In genomic region chr9:55324085-55324484, GRCm38 (mm10) we compare ENCODE assay signal across 31 mouse cellular contexts. TPM values are rescaled to one million over a fixed set of nuclear protein-coding genes. Genes with fewer than 3 reads are reported as not detected.
DNase-seq lines count a peak whose midpoint lies in the region; ATAC-seq and TF ChIP-seq lines count a peak whose summit lies in the region.
"Had no signal": no experiment of that assay in that cellular context is flagged by ENCODE, and none has a peak within 500 bp of the region (broad histone marks: within the 10 kb centered on the region; RNA-seq: fewer than 3 reads in every experiment).

No protein-coding gene starts in this region.

- 44% methylated on average over 8 of the region's 8 CpGs for WGBS in kidney, embryonic 16.5 days
- 52% methylated on average over 8 of the region's 8 CpGs for WGBS in forebrain, embryonic 12.5 days

- TF ChIP-seq POLR2A in CH12.LX (IDR thresholded peaks at IDR 0.05; ENCODE audit: low read depth, low read length), result no peak

- no peak overlapping the region for H3K27ac ChIP-seq in kidney, embryonic 16.5 days (ENCODE audit: low read length)
- H3K27ac ChIP-seq in CH12.LX (ENCODE audit: insufficient read depth, low read depth), result no peak overlapping the region
- H3K27ac ChIP-seq in forebrain, embryonic 12.5 days, result no peak overlapping the region
- H3K27ac ChIP-seq: heart, embryonic 15.5 days; hindbrain, embryonic 12.5 days; hindbrain, postnatal 0 days; intestine, embryonic 15.5 days; limb, embryonic 13.5 days; liver, embryonic 13.5 days; midbrain, embryonic 13.5 days had no signal

- no peaks in the 10 kb centered on the region for H3K36me3 ChIP-seq in kidney, embryonic 16.5 days (ENCODE audit: insufficient read depth, low read length)
- no peaks in the 10 kb centered on the region for H3K36me3 ChIP-seq in CH12.LX (replicated peaks in 1 of 2; ENCODE audit: control insufficient read depth in 1 of 2, insufficient read depth in 1 of 2, low read length in 1 of 2)
- H3K36me3 ChIP-seq in forebrain, embryonic 12.5 days (replicated peaks), result no peaks in the 10 kb centered on the region
- H3K36me3 ChIP-seq: heart, embryonic 15.5 days; hindbrain, embryonic 12.5 days; intestine, embryonic 15.5 days; limb, embryonic 13.5 days; liver, embryonic 13.5 days; midbrain, embryonic 13.5 days had no signal

- H3K9ac ChIP-seq in kidney, embryonic 16.5 days (replicated peaks; ENCODE audit: low read length), result no peak overlapping the region
- no peak overlapping the region for H3K9ac ChIP-seq in CH12.LX (ENCODE audit: insufficient read depth, low read depth)
- no peak overlapping the region for H3K9ac ChIP-seq in forebrain, embryonic 12.5 days
- H3K9ac ChIP-seq: forebrain, postnatal 0 days; heart, embryonic 15.5 days; hindbrain, embryonic 12.5 days; intestine, embryonic 15.5 days; limb, embryonic 13.5 days; liver, embryonic 13.5 days; midbrain, embryonic 13.5 days had no signal

- peaks cover 3% of the 10 kb centered on the region for H3K4me1 ChIP-seq in kidney, embryonic 16.5 days (ENCODE audit: insufficient read depth, low read length)
- H3K4me1 ChIP-seq in CH12.LX (ENCODE audit: control insufficient read depth in 1 of 2, insufficient read depth in 2 of 2), result peaks cover 6 to 35% of the 10 kb centered on the region in 2 experiments
- peaks cover 10% of the 10 kb centered on the region for H3K4me1 ChIP-seq in forebrain, embryonic 12.5 days

- peaks cover 66% of the 10 kb centered on the region for H3K27me3 ChIP-seq in kidney, embryonic 16.5 days (ENCODE audit: insufficient read depth, low read length)
- peaks cover 54% of the 10 kb centered on the region for H3K27me3 ChIP-seq in CH12.LX (replicated peaks)
- H3K27me3 ChIP-seq in forebrain, embryonic 12.5 days, result peaks cover 42% of the 10 kb centered on the region

- in situ Hi-C loops in CH12.LX (cut with MboI; ENCODE audit: low pct_ligation_motif_present, low pct_unique_long_range_greater_than_20kb, low sequenced_read_pairs), result no loop called here

- TF ChIP-seq CTCF in CH12.LX (conservative IDR thresholded peaks at IDR 0.05 in 1 of 2, IDR thresholded peaks at IDR 0.05 in 1 of 2; ENCODE audit: low read depth in 2 of 2, low read length in 2 of 2), result no peak

- dilution Hi-C loops in CH12.LX (cut with MboI; ENCODE audit: extremely low pct_ligation_motif_present, extremely low pct_unique_long_range_greater_than_20kb, low sequenced_read_pairs), result no loop called here

- H3K9me3 ChIP-seq in kidney, embryonic 16.5 days (ENCODE audit: low read length), result no peaks in the 10 kb centered on the region
- H3K9me3 ChIP-seq in CH12.LX (replicated peaks; ENCODE audit: low read length), result no peaks in the 10 kb centered on the region
- no peaks in the 10 kb centered on the region for H3K9me3 ChIP-seq in forebrain, embryonic 12.5 days
- H3K9me3 ChIP-seq: heart, embryonic 15.5 days; hindbrain, embryonic 12.5 days; intestine, embryonic 15.5 days; limb, embryonic 13.5 days; liver, embryonic 13.5 days; megakaryocyte, embryonic 14.5 days; midbrain, embryonic 13.5 days had no signal

- TF ChIP-seq RAD21 in CH12.LX (IDR thresholded peaks at IDR 0.05; ENCODE audit: low read depth, low read length), result no peak

- H3K4me3 ChIP-seq in kidney, embryonic 16.5 days (ENCODE audit: low read length), result no peak overlapping the region
- no peak overlapping the region for H3K4me3 ChIP-seq in CH12.LX (replicated peaks in 1 of 3; ENCODE audit: low read depth in 2 of 3, low read length in 2 of 3, poor library complexity in 1 of 3)
- no peak overlapping the region for H3K4me3 ChIP-seq in forebrain, embryonic 12.5 days (replicated peaks)
- H3K4me3 ChIP-seq: erythroblast, embryonic 14.5 days; heart, embryonic 15.5 days; hindbrain, embryonic 12.5 days; intestine, embryonic 15.5 days; limb, embryonic 13.5 days; liver, embryonic 13.5 days; megakaryocyte, embryonic 14.5 days; midbrain, embryonic 13.5 days had no signal

- peak; percentile 41 to 51 for DNase-seq in cerebellum, adult 18-20 months
- peak; percentile 11 to 29 for DNase-seq in kidney, postnatal 4 days
- no peak for DNase-seq in CH12.LX (ENCODE audit: extremely low read depth)
- DNase-seq in cerebellum, adult 9-11 months, result peak; percentile 60
- DNase-seq: adrenal gland, postnatal 25 days; forebrain, postnatal 0 days; gastrocnemius, postnatal 14 days; kidney, postnatal 36 days; layer of hippocampus, adult 9-11 months; liver, embryonic 13.5 days; lung, adult 18-20 months; lung, postnatal 4 days; thymus, postnatal 4 days had no signal

- no peak for ATAC-seq in cerebellum, adult (ENCODE audit: insufficient number of reproducible peaks, low FRiP score, low TSS enrichment)
- no peak for ATAC-seq in kidney, embryonic 16.5 days (ENCODE audit: low FRiP score, low TSS enrichment)
- ATAC-seq in forebrain, embryonic 12.5 days (ENCODE audit: low FRiP score), result no peak
- ATAC-seq: forebrain, postnatal 0 days; hindbrain, postnatal 0 days; intestine, embryonic 15.5 days; lung, postnatal 0 days; midbrain, embryonic 13.5 days; Patski had no signal

- H3K4me2 ChIP-seq in kidney, embryonic 16.5 days (replicated peaks; ENCODE audit: low read depth, low read length), result no peak overlapping the region
- peak overlapping the region; percentile 82 for H3K4me2 ChIP-seq in CH12.LX (ENCODE audit: insufficient read depth, low read depth, poor library complexity, severe bottlenecking)
- H3K4me2 ChIP-seq in forebrain, embryonic 12.5 days, result no peak overlapping the region
- H3K4me2 ChIP-seq: heart, embryonic 15.5 days; hindbrain, embryonic 12.5 days; intestine, embryonic 15.5 days; limb, embryonic 13.5 days; liver, embryonic 13.5 days; midbrain, embryonic 13.5 days had no signal

- H3K79me2 ChIP-seq in CH12.LX (replicated peaks; ENCODE audit: control insufficient read depth, extremely low read depth, insufficient read depth, poor library complexity, severe bottlenecking), result no peaks in the 10 kb centered on the region

- TF ChIP-seq EP300 in CH12.LX (IDR thresholded peaks at IDR 0.05; ENCODE audit: low read length), result no peak

TF ChIP-seq in CH12.LX, 34 proteins besides CTCF, POLR2A, EP300 and RAD21:
- TF ChIP-seq ETS1 (conservative IDR thresholded peaks at IDR 0.05; ENCODE audit: low read depth, low read length) (no peak), MYC (IDR thresholded peaks at IDR 0.05; ENCODE audit: low read depth, low read length) (no peak), UBTF (IDR thresholded peaks at IDR 0.05; ENCODE audit: low read depth, low read length) (no peak), MXI1 (IDR thresholded peaks at IDR 0.05; ENCODE audit: low read depth, low read length) (no peak), NELFE (IDR thresholded peaks at IDR 0.05; ENCODE audit: low read depth, low read length) (no peak), NRF1 (IDR thresholded peaks at IDR 0.05; ENCODE audit: low read depth, low read length) (no peak), KAT2A (IDR thresholded peaks at IDR 0.05; ENCODE audit: insufficient replicate concordance, low read length) (no peak), E2F4 (IDR thresholded peaks at IDR 0.05; ENCODE audit: insufficient replicate concordance, low read depth, low read length) (no peak), USF1 (IDR thresholded peaks at IDR 0.05; ENCODE audit: low read depth, low read length) (no peak), JUN (IDR thresholded peaks at IDR 0.05; ENCODE audit: insufficient read depth, low read depth, low read length) (no peak), JUND (conservative IDR thresholded peaks at IDR 0.05; ENCODE audit: low read depth, low read length) (no peak), GABPA (IDR thresholded peaks at IDR 0.05; ENCODE audit: insufficient replicate concordance, low read depth, low read length) (no peak), ZC3H11A (IDR thresholded peaks at IDR 0.05; ENCODE audit: low read depth, low read length) (no peak), PAX5 (IDR thresholded peaks at IDR 0.05; ENCODE audit: low read length) (no peak), RCOR1 (conservative IDR thresholded peaks at IDR 0.05; ENCODE audit: low read depth, low read length) (no peak)

RNA-seq across cellular contexts. Expression of gene Nrg4, which starts 2.6 kb away (rescaled TPM):
- 0.71 and 0.95 TPM in 2 replicates for polyA plus RNA-seq in kidney, embryonic 16.5 days (2015; fragmentation: Nextera tagmentation; extraction: Ambion mirVana)
- total RNA-seq in CH12.LX (2012; rRNA removed) (0.81 and 1.5 TPM in 2 replicates), CH12.LX (2014; rRNA removed) (1.2 and 1.6 TPM in 2 replicates)
- polyA plus RNA-seq in CH12.LX (2012; ENCODE audit: insufficient read length, low read depth), result 1.7 and 1.8 TPM in 2 replicates
- 0.87 and 2.2 TPM in 2 replicates for polyA plus RNA-seq in forebrain, embryonic 12.5 days (2016; fragmentation: Nextera tagmentation; extraction: Ambion mirVana)

RNA-seq across cellular contexts. Expression of gene Tmem266, which starts 2.6 kb away (rescaled TPM):
- 0.32 and 0.47 TPM in 2 replicates for polyA plus RNA-seq in kidney, embryonic 16.5 days (2015; fragmentation: Nextera tagmentation; extraction: Ambion mirVana)
- total RNA-seq in CH12.LX (2012; rRNA removed), result not detected in 2 replicates
- total RNA-seq in CH12.LX (2014; rRNA removed), result not detected in 2 replicates
- polyA plus RNA-seq in CH12.LX (2012; ENCODE audit: insufficient read length, low read depth), result not detected in 2 replicates
- 0.73 and 0.74 TPM in 2 replicates for polyA plus RNA-seq in forebrain, embryonic 12.5 days (2016; fragmentation: Nextera tagmentation; extraction: Ambion mirVana)
- total RNA-seq: granulocyte monocyte progenitor cell, adult 5-6 weeks; MEL; monocyte, adult 5-6 weeks had no signal
- polyA plus RNA-seq: erythroblast, embryonic 14.5 days; forebrain, embryonic 11.5 days; liver, embryonic 13.5 days; thymus, postnatal 0 days had no signal
